Mouse (Mus musculus): ENCODE results near the gene Hist1h3c.
"Not testable (repeated sequence)": the region's sequence is repeated elsewhere in the genome, so short reads cannot be mapped to it uniquely, and the experiment has no call there.

Gene Hist1h3c

GRCm38 (mm10) chr13:23745381-23746161 is at the start of gene Hist1h3c:
Hist1h3c (minus strand) TSS chr13:23745602.
- in situ Hi-C loops (cut with MboI; ENCODE audit: low pct_unique_long_range_greater_than_20kb in 1 of 2, low sequenced_read_pairs in 2 of 2, unreplicated experiment in 1 of 2): loop anchor here in 1 of 2 experiments (10.0 to 25.0 kb wide), 2 partner anchors 171 to 1708 kb away; partner anchors contain the start of genes Hist1h2ad, Hist1h2ae, Hist1h2ag and Hist1h2ah

DNA sequence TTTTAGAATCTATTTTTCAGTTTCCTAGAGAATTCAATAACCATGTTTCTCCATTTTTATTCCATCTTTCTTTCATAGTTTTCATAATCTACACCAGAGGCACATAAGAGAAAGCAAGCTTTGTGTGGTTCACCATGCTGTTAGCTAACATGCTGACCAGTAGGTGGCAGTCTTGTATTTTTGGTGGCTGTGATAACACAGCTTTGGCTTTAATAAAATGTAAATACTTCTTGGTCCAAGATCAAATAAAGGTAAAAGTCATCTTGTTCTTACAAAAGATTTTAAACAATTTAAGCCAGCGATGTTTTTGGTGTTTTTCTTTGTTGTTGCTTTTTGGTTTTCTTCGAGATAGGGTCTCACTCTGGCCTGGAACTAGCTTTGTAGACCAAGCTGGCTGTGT is 47.1 kb upstream of the Hist1h3c start:
- in situ Hi-C loops (cut with MboI; ENCODE audit: low pct_unique_long_range_greater_than_20kb in 1 of 2, low sequenced_read_pairs in 2 of 2, unreplicated experiment in 1 of 2): no loop called here

GRCm38 (mm10) chr13:23779025-23779424 is 33.6 kb upstream of the Hist1h3c start:
- in situ Hi-C loops (cut with MboI; ENCODE audit: low pct_unique_long_range_greater_than_20kb in 1 of 2, low sequenced_read_pairs in 2 of 2, unreplicated experiment in 1 of 2): no loop called here

GRCm38 (mm10) chr13:23778339-23778738 is 32.9 kb upstream of the Hist1h3c start:
- in situ Hi-C loops (cut with MboI; ENCODE audit: low pct_unique_long_range_greater_than_20kb in 1 of 2, low sequenced_read_pairs in 2 of 2, unreplicated experiment in 1 of 2): no loop called here

DNA sequence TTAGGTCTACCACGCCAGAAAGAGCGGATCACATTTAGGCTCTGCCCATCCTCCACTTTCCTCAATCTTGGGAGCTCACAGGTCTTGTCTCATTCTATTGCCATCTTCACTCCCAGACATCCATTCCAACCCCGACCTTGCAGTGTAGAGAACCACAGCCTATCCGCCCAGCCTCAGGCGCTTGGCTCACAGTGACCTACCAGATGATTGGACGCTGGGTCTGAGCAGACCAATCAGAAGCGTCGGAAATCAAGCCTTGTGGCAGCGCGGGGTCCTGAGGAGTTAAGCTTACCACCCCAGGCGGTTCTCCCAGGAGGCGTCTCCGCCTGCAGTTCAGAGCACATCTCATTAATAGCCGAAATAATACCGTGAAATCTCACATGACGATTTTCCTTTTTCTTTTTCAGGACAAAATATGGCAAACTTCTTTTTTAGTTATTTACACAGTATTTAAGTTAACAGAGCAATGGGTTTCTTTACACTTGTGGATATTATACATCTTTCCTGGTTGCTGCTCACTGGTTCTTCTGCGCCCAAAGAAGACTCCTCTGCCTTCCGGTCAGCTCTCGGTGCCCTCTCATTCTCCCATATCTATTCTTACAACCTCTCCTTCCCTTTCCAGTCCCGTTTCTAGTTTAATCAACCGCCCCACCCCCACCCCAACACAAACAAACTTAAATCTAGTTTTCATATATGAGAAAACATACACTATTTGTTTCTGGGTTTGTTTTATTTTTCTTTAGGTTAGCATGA is 27.3 kb upstream of the Hist1h3c start:
- in situ Hi-C loops (cut with MboI; ENCODE audit: low pct_unique_long_range_greater_than_20kb in 1 of 2, low sequenced_read_pairs in 2 of 2, unreplicated experiment in 1 of 2): no loop called here

DNA sequence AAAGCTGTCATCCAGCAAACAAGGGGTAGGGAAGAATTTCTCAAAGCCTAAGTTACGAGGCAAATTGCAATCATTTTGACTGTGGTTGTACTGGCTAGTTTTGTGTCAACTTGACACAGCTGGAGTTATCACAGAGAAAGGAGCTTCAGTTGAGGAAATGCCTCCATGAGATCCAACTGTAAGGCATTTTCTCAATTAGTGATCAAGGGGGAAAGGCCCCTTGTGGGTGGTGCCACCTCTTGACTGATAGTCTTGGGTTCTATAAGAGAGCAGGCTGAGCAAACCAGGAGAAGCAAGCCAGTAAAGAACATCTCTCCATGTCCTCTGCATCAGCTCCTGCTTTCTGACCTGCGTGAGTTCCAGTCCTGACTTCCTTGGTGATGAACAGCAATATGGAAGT is 24.2 kb upstream of the Hist1h3c start, which contains the start of gene Trim38:
Gene Trim38, plus strand, starts transcription at position 301 of the 400 bp plus-strand sequence.
- in situ Hi-C loops (cut with MboI; ENCODE audit: low pct_unique_long_range_greater_than_20kb in 1 of 2, low sequenced_read_pairs in 2 of 2, unreplicated experiment in 1 of 2): not testable (repeated sequence)

GRCm38 (mm10) chr13:23768834-23769397 is 23.5 kb upstream of the Hist1h3c start:
- in situ Hi-C loops (cut with MboI; ENCODE audit: low pct_unique_long_range_greater_than_20kb in 1 of 2, low sequenced_read_pairs in 2 of 2, unreplicated experiment in 1 of 2): no loop called here

- in situ Hi-C loops (cut with MboI; ENCODE audit: low pct_unique_long_range_greater_than_20kb in 1 of 2, low sequenced_read_pairs in 2 of 2, unreplicated experiment in 1 of 2): no loop called here
These were observed 21.4 kb upstream of the Hist1h3c start for GRCm38 (mm10) chr13:23766772-23767171.

DNA sequence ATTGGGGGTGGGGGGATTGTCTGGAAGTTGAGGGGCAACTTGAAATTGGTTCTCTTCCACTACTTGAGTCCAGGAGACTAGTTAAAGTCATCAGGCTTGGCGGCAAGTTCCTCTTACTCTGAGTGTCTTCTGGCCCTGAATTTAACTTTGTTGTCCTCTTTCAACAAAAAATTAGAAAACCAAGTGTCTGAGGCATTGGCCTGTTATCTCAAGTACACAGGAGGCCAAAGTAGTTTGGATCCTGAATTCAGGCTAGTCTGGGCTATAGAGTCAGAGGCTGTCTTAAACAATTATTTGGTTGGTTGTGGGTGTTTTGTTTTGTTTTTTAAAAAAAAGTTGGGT is 19.7 kb upstream of the Hist1h3c start:
- in situ Hi-C loops (cut with MboI; ENCODE audit: low pct_unique_long_range_greater_than_20kb in 1 of 2, low sequenced_read_pairs in 2 of 2, unreplicated experiment in 1 of 2): no loop called here

GRCm38 (mm10) chr13:23764324-23765171 is 19.1 kb upstream of the Hist1h3c start:
- in situ Hi-C loops (cut with MboI; ENCODE audit: low pct_unique_long_range_greater_than_20kb in 1 of 2, low sequenced_read_pairs in 2 of 2, unreplicated experiment in 1 of 2): no loop called here

DNA sequence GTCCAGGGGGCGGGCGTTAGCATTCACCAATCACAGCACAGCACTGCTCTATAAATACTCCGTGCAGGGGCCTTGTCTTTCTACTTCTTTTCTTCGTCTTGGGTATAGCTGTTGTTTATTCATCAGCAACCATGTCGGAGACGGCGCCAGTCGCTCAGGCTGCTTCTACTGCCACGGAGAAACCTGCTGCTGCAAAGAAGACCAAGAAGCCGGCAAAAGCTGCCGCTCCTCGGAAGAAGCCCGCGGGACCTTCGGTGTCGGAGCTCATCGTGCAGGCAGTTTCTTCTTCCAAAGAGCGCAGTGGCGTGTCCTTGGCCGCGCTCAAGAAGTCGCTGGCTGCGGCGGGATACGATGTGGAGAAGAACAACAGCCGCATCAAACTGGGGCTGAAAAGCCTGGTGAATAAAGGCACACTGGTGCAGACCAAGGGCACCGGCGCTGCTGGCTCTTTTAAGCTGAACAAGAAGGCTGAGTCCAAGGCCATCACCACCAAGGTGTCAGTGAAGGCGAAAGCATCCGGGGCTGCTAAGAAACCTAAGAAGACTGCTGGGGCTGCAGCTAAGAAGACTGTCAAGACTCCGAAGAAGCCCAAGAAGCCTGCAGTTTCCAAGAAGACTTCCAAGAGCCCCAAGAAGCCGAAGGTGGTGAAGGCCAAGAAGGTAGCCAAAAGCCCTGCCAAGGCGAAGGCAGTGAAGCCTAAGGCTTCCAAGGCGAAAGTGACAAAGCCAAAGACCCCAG is 18.4 kb upstream of the Hist1h3c start, which contains the start of gene Hist1h1a:
Gene Hist1h1a, plus strand, starts transcription at position 81 of the 738 bp plus-strand sequence.
- in situ Hi-C loops (cut with MboI; ENCODE audit: low pct_unique_long_range_greater_than_20kb in 1 of 2, low sequenced_read_pairs in 2 of 2, unreplicated experiment in 1 of 2): no loop called here

GRCm38 (mm10) chr13:23763242-23763585 is 17.8 kb upstream of the Hist1h3c start:
- in situ Hi-C loops (cut with MboI; ENCODE audit: low pct_unique_long_range_greater_than_20kb in 1 of 2, low sequenced_read_pairs in 2 of 2, unreplicated experiment in 1 of 2): no loop called here

DNA sequence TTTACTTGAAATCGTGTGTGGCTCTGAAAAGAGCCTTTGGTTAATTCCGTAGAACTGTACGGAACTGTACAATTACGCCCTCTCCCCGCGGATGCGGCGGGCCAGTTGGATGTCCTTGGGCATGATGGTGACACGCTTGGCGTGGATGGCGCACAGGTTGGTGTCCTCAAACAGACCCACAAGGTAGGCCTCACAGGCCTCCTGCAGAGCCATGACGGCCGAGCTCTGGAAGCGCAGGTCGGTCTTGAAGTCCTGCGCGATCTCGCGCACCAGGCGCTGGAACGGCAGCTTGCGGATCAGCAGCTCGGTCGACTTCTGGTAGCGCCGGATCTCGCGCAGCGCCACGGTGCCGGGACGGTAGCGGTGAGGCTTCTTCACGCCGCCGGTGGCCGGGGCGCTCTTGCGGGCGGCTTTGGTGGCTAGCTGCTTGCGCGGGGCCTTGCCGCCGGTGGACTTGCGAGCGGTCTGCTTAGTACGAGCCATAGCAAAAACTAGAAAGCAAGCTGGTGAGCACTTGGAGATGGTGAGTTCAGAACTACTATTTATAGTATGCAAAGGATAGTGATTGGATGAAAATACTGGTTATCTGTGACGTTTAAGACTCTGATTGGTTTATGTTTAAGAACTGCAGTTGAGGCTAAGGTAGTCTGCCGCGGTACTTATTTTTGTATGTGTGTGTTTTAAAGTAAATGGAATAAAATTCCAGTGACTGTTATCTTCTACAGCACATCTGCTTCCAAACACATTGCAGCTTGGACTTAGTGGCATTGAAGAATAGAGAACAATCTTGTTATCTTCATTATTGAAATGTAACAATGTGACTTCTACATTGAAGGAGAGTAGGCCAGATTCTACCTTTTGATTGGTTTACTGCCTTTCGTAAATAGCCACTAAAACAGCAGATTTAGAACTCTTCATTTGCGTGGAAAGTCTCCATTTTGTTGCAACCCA is 16.7 kb upstream of the Hist1h3c start, which contains the start of gene Hist1h3a:
Gene Hist1h3a, minus strand, starts transcription at position 516 of the 951 bp plus-strand sequence.
- in situ Hi-C loops (cut with MboI; ENCODE audit: low pct_unique_long_range_greater_than_20kb in 1 of 2, low sequenced_read_pairs in 2 of 2, unreplicated experiment in 1 of 2): not testable (repeated sequence)

DNA sequence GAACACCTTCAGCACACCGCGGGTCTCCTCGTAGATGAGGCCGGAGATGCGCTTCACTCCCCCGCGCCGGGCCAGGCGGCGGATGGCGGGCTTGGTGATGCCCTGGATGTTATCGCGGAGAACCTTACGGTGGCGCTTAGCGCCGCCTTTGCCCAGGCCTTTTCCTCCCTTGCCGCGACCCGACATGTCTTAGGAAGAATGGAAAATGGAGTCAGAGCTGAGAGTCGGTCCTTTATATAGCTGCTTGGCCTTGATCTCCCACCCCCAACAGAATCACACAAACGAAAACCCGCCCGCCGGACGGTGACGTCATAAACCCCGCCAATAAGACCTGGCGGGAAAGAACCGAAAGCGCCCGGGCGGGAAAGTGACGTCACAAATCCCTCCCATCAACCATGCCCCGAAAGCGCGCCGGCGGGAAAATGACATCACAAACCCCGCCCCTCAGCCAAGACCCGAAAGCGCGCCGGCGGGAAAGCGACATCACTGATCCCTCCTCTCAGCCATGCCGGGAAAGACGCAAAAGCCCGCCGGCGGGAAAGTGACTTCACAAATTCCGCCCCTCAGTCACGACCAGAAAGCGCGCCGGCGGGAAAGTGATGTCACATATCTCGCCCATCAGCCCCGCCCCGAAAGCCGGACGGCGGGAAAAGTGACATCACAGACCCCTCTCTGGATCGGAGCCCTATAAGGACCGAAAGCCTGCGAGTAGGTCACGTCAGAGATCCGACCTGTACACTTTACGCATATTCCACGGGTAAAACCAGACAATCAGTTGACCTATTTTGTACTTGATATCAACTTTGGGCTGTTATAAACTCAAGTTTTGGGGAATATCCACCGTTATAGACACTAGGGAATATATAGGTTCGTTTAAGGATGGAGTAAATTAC is 15.8 kb upstream of the Hist1h3c start, which contains the start of gene Hist1h4a:
Gene Hist1h4a, minus strand, starts transcription at position 259 of the 893 bp plus-strand sequence.
- in situ Hi-C loops (cut with MboI; ENCODE audit: low pct_unique_long_range_greater_than_20kb in 1 of 2, low sequenced_read_pairs in 2 of 2, unreplicated experiment in 1 of 2): no loop called here

GRCm38 (mm10) chr13:23760240-23760971 is 15.0 kb upstream of the Hist1h3c start:
- in situ Hi-C loops (cut with MboI; ENCODE audit: low pct_unique_long_range_greater_than_20kb in 1 of 2, low sequenced_read_pairs in 2 of 2, unreplicated experiment in 1 of 2): no loop called here

Measured in mouse embryonic stem cell (cell line).